Mouse (Mus musculus) right cerebral cortex, postnatal 10 days (tissue): ENCODE measurements at regions not wholly inside any gene's neighbourhood (a gene's known extent, or its start where the extent isn't known, plus 50 kb on each side); places are given as distances from the start of the nearest gene placed in this dataset.

Source experiments
- DNase-seq, 2 experiments: peaks; one replicate each; pipeline ENCODE4 v3.0.0; 2021; ENCODE audit warnings: low spot score in 2 of 2

- DNase-seq: no peak
Observed at GRCm38 (mm10) chr16:18683556-18683955, 53.8 kb upstream of the Sept5 start.

GRCm38 (mm10) chr16:18686044-18686761 lies 56.4 kb upstream of the Sept5 start:
- DNase-seq: no peak

GRCm38 (mm10) chr16:18686916-18687315 lies 57.2 kb upstream of the Sept5 start:
- peak; percentile 83 for DNase-seq

GRCm38 (mm10) chr16:18687367-18687766 lies 57.6 kb upstream of the Sept5 start:
- DNase-seq: peak in 1 of 2 experiments; percentile 53

- no peak for DNase-seq
Observed at GRCm38 (mm10) chr16:18695596-18695995, 65.8 kb upstream of the Sept5 start.

GRCm38 (mm10) chr16:18696074-18696819 lies 66.5 kb upstream of the Sept5 start:
- peak; percentile 85 to 92 for DNase-seq

GRCm38 (mm10) chr16:18696820-18697168 lies 67.0 kb upstream of the Sept5 start:
- no peak for DNase-seq

- DNase-seq: no peak
Observed at GRCm38 (mm10) chr16:18704126-18704525, 72.5 kb upstream of the Cldn5 start.

GRCm38 (mm10) chr16:18705028-18705648 lies 71.5 kb upstream of the Cldn5 start:
- no peak for DNase-seq

- DNase-seq: no peak
Observed at GRCm38 (mm10) chr16:18711637-18712125, 65.0 kb upstream of the Cldn5 start.

GRCm38 (mm10) chr16:18713017-18713416 lies 63.6 kb upstream of the Cldn5 start:
- no peak for DNase-seq

GRCm38 (mm10) chr16:18715381-18715780 lies 61.3 kb upstream of the Cldn5 start:
- no peak for DNase-seq

- no peak for DNase-seq
Observed at GRCm38 (mm10) chr16:18718040-18718439, 58.6 kb upstream of the Cldn5 start.

GRCm38 (mm10) chr16:18720433-18721233 lies 56.0 kb upstream of the Cldn5 start:
- no peak for DNase-seq

- no peak for DNase-seq
Observed at GRCm38 (mm10) chr16:18723186-18723843, 53.3 kb upstream of the Cldn5 start.

GRCm38 (mm10) chr16:18723874-18724273 lies 52.8 kb upstream of the Cldn5 start:
- no peak for DNase-seq

GRCm38 (mm10) chr16:18724706-18725105 lies 51.9 kb upstream of the Cldn5 start:
- no peak for DNase-seq
